Mouse (Mus musculus) megakaryocyte, embryonic 14.5 days (primary cell): ENCODE results near the gene Gm11444.

ENCODE experiments used
- FLI1 ChIP-seq: IDR thresholded peaks from 2 replicates; pipeline ENCODE4 v1.6.1; 2012; ENCODE audit warnings: low read length, inconsistent platforms, mixed read lengths
- GATA1 ChIP-seq: IDR thresholded peaks from 3 replicates; pipeline ENCODE4 v1.6.1; 2012; ENCODE audit warnings: mixed read lengths, low read length, inconsistent platforms, borderline replicate concordance

GRCm38 (mm10) chr11:85825031-85825430 lies 25.1 kb downstream of the Gm11444 start:
- TF ChIP-seq GATA1 (no peak), FLI1 (no peak)
